Mouse (Mus musculus) embryonic fibroblast, embryonic 13.5 days (primary cell): ENCODE results near the gene A530016L24Rik. TPM values are rescaled to one million over a fixed set of nuclear protein-coding genes. Genes with fewer than 3 reads are reported as not detected.

Experiments
- H3K27ac ChIP-seq: 2 replicates; pipeline ENCODE4 v1.5.1; 2012; ENCODE audit warnings: low read length, control low read depth, inconsistent platforms; ENCODE audit not compliant: insufficient read depth
- H3K4me1 ChIP-seq: 2 replicates; pipeline ENCODE4 v1.6.1; 2011; ENCODE audit warnings: low read length; ENCODE audit not compliant: control insufficient read depth, insufficient read depth
- H3K4me3 ChIP-seq: 2 replicates; pipeline ENCODE4 v1.5.1; 2011; ENCODE audit warnings: mild to moderate bottlenecking, control low read depth, low read length; ENCODE audit not compliant: insufficient read depth
- CTCF ChIP-seq: IDR thresholded peaks from 2 replicates; pipeline ENCODE4 v1.5.1; 2011; ENCODE audit warnings: mild to moderate bottlenecking, control low read depth, low read length, moderate library complexity, borderline replicate concordance; ENCODE audit not compliant: insufficient read depth
- POLR2A ChIP-seq: IDR thresholded peaks from 2 replicates; pipeline ENCODE4 v1.6.1; 2011; ENCODE audit warnings: low read depth, mild to moderate bottlenecking, control low read depth, low read length, moderate library complexity
- polyA plus RNA-seq: library from polyadenylated mRNA; stranded (reverse); fragments of >200 nt; gene quantifications from 2 replicates; pipeline ENCODE4 v1.2.4, GENCODE M21; 2011; ENCODE audit warnings: low read depth; ENCODE audit not compliant: missing spikeins, insufficient read length

A530016L24Rik gene
- polyA plus RNA-seq, 1 experiment: not detected

DNA sequence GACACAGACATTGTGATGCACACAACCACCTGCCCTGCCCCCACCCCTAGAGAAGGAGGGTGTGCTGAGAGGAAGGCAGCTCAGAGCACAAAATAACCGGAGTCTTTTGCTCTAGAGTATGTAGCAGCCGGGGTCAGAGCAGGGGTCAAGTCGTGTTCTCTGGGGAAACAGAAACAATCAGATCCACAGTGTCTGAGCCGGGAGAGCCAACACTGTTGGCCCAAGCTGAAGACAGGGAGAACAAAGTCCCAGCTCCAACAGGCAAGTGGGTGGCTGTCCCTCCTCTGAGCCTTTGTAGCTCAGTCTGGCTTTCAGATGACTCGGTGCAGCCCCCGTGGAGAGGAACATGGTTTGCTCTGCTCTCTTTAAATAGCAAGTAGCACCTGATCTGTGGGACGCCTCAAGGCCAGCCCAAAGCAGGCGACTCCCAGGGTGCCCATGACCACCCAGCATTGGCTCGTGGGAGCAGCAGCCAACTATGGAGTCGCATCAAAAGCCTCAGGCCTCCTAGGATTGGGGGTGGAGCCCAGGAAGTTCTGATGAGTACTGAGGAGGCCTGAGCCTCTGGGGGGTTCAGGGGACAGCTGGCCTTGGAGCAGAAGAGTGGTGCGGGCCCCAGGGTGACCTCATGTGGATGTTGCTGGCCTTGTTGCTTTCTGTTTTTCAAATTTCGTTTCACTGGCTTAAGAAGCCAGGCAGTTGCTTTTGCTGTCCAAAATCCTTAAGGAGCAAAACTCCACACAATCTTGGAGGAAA, 55.9 kb downstream of the A530016L24Rik start:
- Histone ChIP-seq H3K4me3 (no peak overlapping the region), H3K4me1 (no peaks in the 10 kb centered on the region), H3K27ac (no peak overlapping the region)
- TF ChIP-seq POLR2A (no peak), CTCF (no peak)

DNA sequence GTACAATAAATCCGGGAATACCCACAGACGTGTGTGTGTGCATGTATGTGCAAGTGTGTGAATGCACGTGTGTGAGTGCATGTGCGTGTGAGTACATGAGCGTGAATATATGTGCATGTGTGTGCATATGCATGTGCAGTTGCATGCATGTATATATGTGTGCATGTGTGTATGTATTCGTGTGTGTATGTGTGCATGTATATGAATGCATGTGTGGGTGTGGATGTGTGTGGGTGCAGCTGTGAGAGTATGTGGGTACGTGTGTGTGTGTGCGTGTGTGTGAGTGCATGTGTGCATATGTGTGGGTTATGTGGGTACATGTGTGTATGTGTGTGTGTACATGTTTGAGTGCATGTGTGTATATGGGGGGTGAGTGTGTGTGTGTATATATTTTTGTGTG, 56.9 kb downstream of the A530016L24Rik start:
- H3K4me3 ChIP-seq: no peak overlapping the region
- no peaks in the 10 kb centered on the region for H3K4me1 ChIP-seq
- no peak overlapping the region for H3K27ac ChIP-seq
- TF ChIP-seq POLR2A (no peak), CTCF (no peak)

DNA sequence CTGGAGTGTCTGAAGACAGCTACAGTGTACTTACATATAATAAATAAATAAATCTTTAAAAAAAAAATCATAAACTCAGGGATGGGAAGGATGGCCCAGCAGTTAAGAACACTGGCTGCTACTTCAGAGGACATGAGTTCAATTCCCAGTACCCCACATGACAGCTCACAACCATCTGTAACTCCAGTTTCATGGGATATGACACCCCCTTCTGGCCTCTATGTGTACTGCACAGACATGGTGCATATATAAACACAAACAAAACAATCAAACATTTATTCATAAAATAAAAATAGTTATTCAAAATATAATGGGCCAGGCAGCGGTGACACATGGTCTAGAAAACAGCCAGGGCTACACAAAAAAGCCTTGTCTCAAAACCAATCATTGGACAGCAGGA, 60.0 kb downstream of the A530016L24Rik start:
- Histone ChIP-seq H3K27ac (no peak overlapping the region), H3K4me1 (no peaks in the 10 kb centered on the region), H3K4me3 (no peak overlapping the region)
- TF ChIP-seq CTCF: no peak

Other genes with a start within 250 kb of the A530016L24Rik start
- gene Tmem179, start 27.3 kb downstream of the A530016L24Rik start, polyA plus RNA-seq: 0.77 and 1.0 TPM in 2 replicates
- 67.6 and 103 TPM in 2 replicates for gene Inf2, start 99.3 kb downstream of the A530016L24Rik start, polyA plus RNA-seq
- gene Adssl1, start 130.6 kb downstream of the A530016L24Rik start, polyA plus RNA-seq: 2.2 and 4.8 TPM in 2 replicates
- gene Siva1, start 155.2 kb downstream of the A530016L24Rik start, polyA plus RNA-seq: 89.1 and 93.5 TPM in 2 replicates
- 227 and 248 TPM in 2 replicates for gene Akt1, start 185.4 kb downstream of the A530016L24Rik start, polyA plus RNA-seq
- gene Zbtb42, start 189.4 kb downstream of the A530016L24Rik start, polyA plus RNA-seq: 1.2 and 1.6 TPM in 2 replicates
- 55.0 and 66.1 TPM in 2 replicates for gene Cep170b, start 231.0 kb downstream of the A530016L24Rik start, polyA plus RNA-seq